18 mouse cellular contexts compared by ENCODE assay signal in the genomic region with DNA sequence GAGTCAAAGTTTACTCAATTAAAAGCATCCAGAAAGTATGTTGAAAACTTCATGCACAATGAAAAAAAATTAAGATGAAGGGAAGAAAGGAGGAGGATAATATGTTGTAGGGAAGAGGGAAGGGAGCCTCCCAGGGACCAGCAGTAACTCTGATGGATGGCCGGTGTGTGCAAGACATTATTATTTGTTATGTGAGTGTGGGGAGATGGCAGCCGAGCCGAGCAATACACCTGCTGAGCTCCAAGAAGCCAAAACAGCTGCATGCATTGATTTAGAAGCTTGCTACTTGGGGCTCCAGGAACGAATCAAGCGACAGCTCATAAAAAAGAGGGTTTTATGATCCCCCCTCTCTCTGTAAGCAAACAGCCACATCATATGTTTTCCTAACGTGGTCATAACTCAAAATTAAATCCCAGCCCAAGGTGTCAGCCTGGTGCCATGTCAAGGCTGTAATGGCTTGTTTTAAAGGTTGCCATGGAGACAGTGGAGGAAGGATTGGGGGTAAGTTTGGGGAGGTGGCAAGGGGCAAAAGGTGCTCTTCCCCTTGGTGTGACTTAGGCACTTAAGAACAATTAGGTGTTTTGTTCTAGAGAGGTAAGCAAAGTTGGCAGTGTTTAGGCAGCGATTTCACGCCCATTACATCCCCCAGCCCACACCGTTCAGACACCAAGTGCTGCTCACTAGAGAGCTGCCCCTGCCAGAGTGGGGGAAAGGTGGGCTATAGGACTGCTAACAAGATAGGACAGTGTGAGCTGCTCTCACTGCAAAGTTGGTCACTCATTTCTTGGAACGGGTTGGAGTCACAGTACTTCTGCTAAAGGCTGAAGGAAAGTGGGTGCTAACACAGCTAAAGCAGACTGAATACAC.
DNase-seq lines count a peak whose midpoint lies in the region; ATAC-seq lines count a peak whose summit lies in the region.
"Had no signal": no experiment of that assay in that cellular context is flagged by ENCODE, and none has a peak within 500 bp of the region (broad histone marks: within the 10 kb centered on the region; RNA-seq: fewer than 3 reads in every experiment).

No protein-coding gene starts in this region.

- H3K4me2 ChIP-seq in embryonic facial prominence, embryonic 14.5 days (ENCODE audit: low read depth, low read length): no peak overlapping the region
- no peak overlapping the region for H3K4me2 ChIP-seq in midbrain, embryonic 14.5 days (ENCODE audit: low read length)
- H3K4me2 ChIP-seq in midbrain, embryonic 15.5 days: no peak overlapping the region
- H3K4me2 ChIP-seq in limb, embryonic 15.5 days: no peak overlapping the region
- H3K4me2 ChIP-seq: heart, embryonic 15.5 days had no signal

- no peak for ATAC-seq in embryonic facial prominence, embryonic 14.5 days (ENCODE audit: low read depth)
- ATAC-seq in midbrain, embryonic 14.5 days (ENCODE audit: low FRiP score, low TSS enrichment): peak; percentile 50; the same call in 1 of the 2 replicates
- no peak for ATAC-seq in midbrain, embryonic 15.5 days (replicated peaks)
- ATAC-seq in limb, embryonic 15.5 days (ENCODE audit: insufficient number of reproducible peaks, low FRiP score, low TSS enrichment, low read depth): peak; percentile 69
- ATAC-seq: CD4-positive, CD25-positive, alpha-beta regulatory T cell, adult 4 months; forebrain, embryonic 14.5 days had no signal

- H3K4me3 ChIP-seq in embryonic facial prominence, embryonic 14.5 days (ENCODE audit: low read depth, low read length): no peak overlapping the region
- no peak overlapping the region for H3K4me3 ChIP-seq in embryonic facial prominence, embryonic 10.5 days
- no peak overlapping the region for H3K4me3 ChIP-seq in midbrain, embryonic 14.5 days (replicated peaks; ENCODE audit: low read depth, low read length)
- H3K4me3 ChIP-seq in midbrain, embryonic 15.5 days: no peak overlapping the region
- H3K4me3 ChIP-seq in limb, embryonic 15.5 days: no peak overlapping the region
- H3K4me3 ChIP-seq: heart, embryonic 15.5 days had no signal

- intact Hi-C loops in left cerebral cortex, postnatal 25 days (cut with DNase I): no loop called here

- H3K36me3 ChIP-seq in embryonic facial prominence, embryonic 14.5 days (ENCODE audit: control insufficient read depth, insufficient read depth, low read length): no peaks in the 10 kb centered on the region
- no peaks in the 10 kb centered on the region for H3K36me3 ChIP-seq in embryonic facial prominence, embryonic 10.5 days (replicated peaks)
- no peaks in the 10 kb centered on the region for H3K36me3 ChIP-seq in midbrain, embryonic 14.5 days (ENCODE audit: control insufficient read depth, insufficient read depth, low read length)
- no peaks in the 10 kb centered on the region for H3K36me3 ChIP-seq in midbrain, embryonic 15.5 days (replicated peaks)
- no peaks in the 10 kb centered on the region for H3K36me3 ChIP-seq in limb, embryonic 15.5 days
- H3K36me3 ChIP-seq: G1E; heart, embryonic 15.5 days had no signal

- no peaks in the 10 kb centered on the region for H3K27me3 ChIP-seq in embryonic facial prominence, embryonic 14.5 days (replicated peaks; ENCODE audit: control insufficient read depth, insufficient read depth, low read length)
- H3K27me3 ChIP-seq in embryonic facial prominence, embryonic 10.5 days (replicated peaks; ENCODE audit: low read depth, poor library complexity, severe bottlenecking): no peaks in the 10 kb centered on the region
- no peaks in the 10 kb centered on the region for H3K27me3 ChIP-seq in midbrain, embryonic 14.5 days (ENCODE audit: control insufficient read depth, insufficient read depth, low read length)
- H3K27me3 ChIP-seq in midbrain, embryonic 15.5 days (replicated peaks): no peaks in the 10 kb centered on the region
- no peaks in the 10 kb centered on the region for H3K27me3 ChIP-seq in limb, embryonic 15.5 days
- H3K27me3 ChIP-seq: heart, embryonic 15.5 days had no signal

- no peaks in the 10 kb centered on the region for H3K9me3 ChIP-seq in embryonic facial prominence, embryonic 14.5 days (ENCODE audit: control insufficient read depth, low read length)
- no peaks in the 10 kb centered on the region for H3K9me3 ChIP-seq in embryonic facial prominence, embryonic 10.5 days
- H3K9me3 ChIP-seq in midbrain, embryonic 14.5 days (ENCODE audit: control insufficient read depth, low read length): no peaks in the 10 kb centered on the region
- no peaks in the 10 kb centered on the region for H3K9me3 ChIP-seq in midbrain, embryonic 15.5 days
- no peaks in the 10 kb centered on the region for H3K9me3 ChIP-seq in limb, embryonic 15.5 days
- H3K9me3 ChIP-seq: heart, embryonic 15.5 days had no signal

- no peak overlapping the region for H3K9ac ChIP-seq in embryonic facial prominence, embryonic 14.5 days (ENCODE audit: low read depth, low read length)
- no peak overlapping the region for H3K9ac ChIP-seq in midbrain, embryonic 14.5 days (replicated peaks; ENCODE audit: low read length)
- H3K9ac ChIP-seq in midbrain, embryonic 15.5 days: no peak overlapping the region
- no peak overlapping the region for H3K9ac ChIP-seq in limb, embryonic 15.5 days
- H3K9ac ChIP-seq: heart, embryonic 15.5 days had no signal

- H3K4me1 ChIP-seq in embryonic facial prominence, embryonic 14.5 days (ENCODE audit: control insufficient read depth, insufficient read depth, low read length): no peaks in the 10 kb centered on the region
- H3K4me1 ChIP-seq in embryonic facial prominence, embryonic 10.5 days: peaks cover 5% of the 10 kb centered on the region; the same call in 1 of the 2 replicates
- no peaks in the 10 kb centered on the region for H3K4me1 ChIP-seq in midbrain, embryonic 14.5 days (ENCODE audit: control insufficient read depth, insufficient read depth, low read length)
- H3K4me1 ChIP-seq in midbrain, embryonic 15.5 days: no peaks in the 10 kb centered on the region
- H3K4me1 ChIP-seq in limb, embryonic 15.5 days: 0 out of 2 replicates have a peak, but pooled peaks cover 4% of the 10 kb centered on the region
- H3K4me1 ChIP-seq: heart, embryonic 15.5 days had no signal

- 29% methylated on average over 10 of the region's 10 CpGs for WGBS in embryonic facial prominence, embryonic 14.5 days
- 36% methylated on average over 10 of the region's 10 CpGs for WGBS in embryonic facial prominence, embryonic 10.5 days
- WGBS in midbrain, embryonic 14.5 days: 42% methylated on average over 10 of the region's 10 CpGs
- WGBS in midbrain, embryonic 15.5 days: 35% methylated on average over 10 of the region's 10 CpGs
- whole genome bisulfite sequencing in limb, embryonic 15.5 days: 12% methylated on average over 10 of the region's 10 CpGs

- H3K27ac ChIP-seq in embryonic facial prominence, embryonic 14.5 days (replicated peaks; ENCODE audit: low read depth, low read length): no peak overlapping the region
- no peak overlapping the region for H3K27ac ChIP-seq in embryonic facial prominence, embryonic 10.5 days (replicated peaks)
- H3K27ac ChIP-seq in midbrain, embryonic 14.5 days (replicated peaks; ENCODE audit: low read depth, low read length): no peak overlapping the region
- H3K27ac ChIP-seq in midbrain, embryonic 15.5 days: no peak overlapping the region
- H3K27ac ChIP-seq in limb, embryonic 15.5 days: no peak overlapping the region
- H3K27ac ChIP-seq: heart, embryonic 15.5 days; stomach, postnatal 0 days had no signal

- peak; percentile 5 for DNase-seq in embryonic facial prominence, embryonic 14.5 days (ENCODE audit: low spot score)
- no peak for DNase-seq in embryonic facial prominence, embryonic 10.5 days (ENCODE audit: low spot score)
- DNase-seq in midbrain, embryonic 14.5 days: no peak
- DNase-seq in frontal cortex, postnatal 25 days (ENCODE audit: low spot score in 2 of 2): no peak
- DNase-seq in left cerebral cortex, postnatal 25 days (ENCODE audit: low spot score in 2 of 2): no peak
- DNase-seq in lung, postnatal 14 days: no peak
- DNase-seq: cerebellum, adult 8-10 months; kidney, adult 8-10 months; layer of hippocampus, postnatal 36 days; lung, postnatal 10 days; right cerebral cortex, postnatal 25 days had no signal

Comparison
In these comparisons a context has a peak if more than half of its experiments do, and no peak if none do; other contexts are left out.
1. ATAC-seq: peak in midbrain, embryonic 14.5 days (single experiment) and limb, embryonic 15.5 days (single experiment); none in embryonic facial prominence, embryonic 14.5 days (single experiment) and midbrain, embryonic 15.5 days (single experiment).